Mouse (Mus musculus): Measurements from ENCODE around the gene Sfxn5.

Sfxn5 gene

DNA sequence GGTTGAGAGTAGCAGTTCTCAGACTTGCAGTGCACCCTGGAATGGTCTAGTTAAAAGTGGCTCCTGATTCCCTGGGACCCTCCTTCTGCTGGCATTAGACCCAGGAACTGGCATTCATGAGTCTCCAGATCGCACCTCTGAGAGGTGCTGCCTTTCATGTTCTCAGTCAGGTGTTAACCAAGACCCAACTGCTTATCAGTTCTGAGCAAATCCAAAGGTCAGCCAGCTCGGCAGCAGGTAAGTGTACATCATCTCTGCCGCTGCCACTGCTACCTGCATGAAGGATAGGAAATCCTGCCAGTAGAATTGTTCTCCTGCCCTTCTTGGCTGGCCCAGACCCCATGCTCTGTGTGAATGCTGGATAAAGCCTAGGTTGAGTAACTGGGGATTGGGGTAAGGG lies 102.5 kb downstream of the Sfxn5 start:
- no peak for DNase-seq

DNA sequence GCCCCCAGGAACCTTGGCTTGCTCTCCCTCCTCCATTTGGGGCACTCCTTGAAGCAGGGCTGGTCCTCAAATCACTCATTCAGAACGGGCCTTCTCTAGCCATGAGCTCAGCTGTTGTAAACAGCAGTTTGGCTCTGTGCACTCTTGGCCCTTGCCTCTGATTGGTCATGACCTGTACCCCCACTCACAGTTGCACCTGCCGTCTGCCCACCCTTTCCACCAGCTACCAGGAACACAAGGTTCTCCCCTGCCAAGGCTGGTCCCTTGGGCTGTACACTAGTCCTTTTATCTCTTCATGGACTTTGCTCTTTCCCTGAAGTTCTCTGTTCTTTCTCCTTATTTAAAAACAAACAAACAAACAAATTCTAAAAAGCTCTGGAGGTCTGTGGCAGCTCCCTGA lies 105.7 kb downstream of the Sfxn5 start:
- no peak for DNase-seq

DNA sequence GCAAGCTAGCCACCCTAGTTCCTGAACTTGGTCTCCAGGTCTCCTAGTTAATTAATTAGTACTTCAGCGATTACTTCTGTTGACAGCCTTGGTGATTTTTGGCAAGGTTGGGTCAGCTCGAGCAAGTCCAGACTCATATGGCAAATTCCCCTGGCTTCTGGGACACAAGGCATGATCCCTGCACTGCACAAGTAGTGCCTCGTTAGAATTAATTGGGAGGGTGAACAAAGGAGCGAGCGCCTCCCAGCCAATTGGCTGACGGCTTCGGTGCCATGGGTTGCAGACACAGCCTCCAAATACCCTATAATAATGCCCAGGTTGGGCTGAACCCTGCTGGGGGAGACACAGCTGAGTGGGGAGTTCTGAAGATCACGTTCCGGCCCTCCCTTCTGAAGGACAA lies 106.7 kb downstream of the Sfxn5 start:
- DNase-seq, result no peak

DNA sequence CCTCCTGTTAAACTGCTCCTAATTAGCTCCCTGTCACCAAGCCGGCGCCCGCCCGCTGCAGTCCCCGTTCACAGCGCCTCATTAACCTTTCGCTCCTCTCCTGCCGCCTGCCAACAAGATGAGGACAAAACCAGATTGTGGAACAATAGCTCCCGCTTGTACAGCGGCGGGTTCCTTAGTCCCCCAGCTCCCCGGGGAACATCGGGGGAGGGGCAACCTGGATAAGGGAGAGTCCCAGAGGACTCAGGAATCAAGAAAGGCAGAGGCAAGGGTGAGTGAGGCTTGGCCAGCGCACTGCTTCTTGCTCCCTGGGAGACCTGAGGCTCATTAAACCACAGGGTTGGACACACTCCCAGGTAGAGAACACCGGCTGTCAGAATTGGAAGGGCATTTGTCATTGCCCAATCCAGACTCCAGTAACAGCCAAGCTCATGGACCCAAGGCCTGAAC lies 108.8 kb downstream of the Sfxn5 start:
- peak; percentile 29 to 51 for DNase-seq

DNA sequence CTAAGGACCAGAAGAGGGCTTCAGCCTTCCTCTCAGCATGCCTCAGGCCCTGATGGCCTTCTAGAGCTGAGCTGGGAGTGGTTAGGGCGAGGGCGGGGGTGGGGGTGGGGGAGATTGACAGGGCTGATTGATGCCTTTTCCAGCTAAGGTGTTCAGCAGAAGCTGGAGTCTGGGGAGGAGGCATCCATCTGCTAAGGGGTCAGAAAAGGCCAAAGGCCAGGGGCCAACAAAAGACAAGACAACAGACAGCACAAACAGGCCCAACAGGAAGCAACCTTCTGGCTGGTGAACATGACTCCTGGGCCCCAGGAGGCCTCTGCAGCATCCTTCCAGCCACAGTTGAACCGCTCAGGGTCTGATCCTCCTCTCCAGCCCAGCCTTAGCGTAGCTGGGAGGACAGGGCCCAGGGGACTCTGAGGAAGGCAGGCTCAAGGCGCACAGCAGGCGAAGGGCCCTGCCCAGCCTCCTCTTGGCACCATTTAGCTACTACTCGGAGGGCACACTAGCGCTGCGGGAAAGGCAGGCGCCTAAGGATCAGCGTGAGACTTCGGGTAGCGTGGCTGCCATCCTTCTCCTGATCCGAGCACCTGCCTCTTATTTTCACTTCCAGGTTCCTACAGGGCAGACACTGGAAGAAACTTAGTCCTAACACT lies 109.6 kb downstream of the Sfxn5 start:
- DNase-seq, result no peak

DNA sequence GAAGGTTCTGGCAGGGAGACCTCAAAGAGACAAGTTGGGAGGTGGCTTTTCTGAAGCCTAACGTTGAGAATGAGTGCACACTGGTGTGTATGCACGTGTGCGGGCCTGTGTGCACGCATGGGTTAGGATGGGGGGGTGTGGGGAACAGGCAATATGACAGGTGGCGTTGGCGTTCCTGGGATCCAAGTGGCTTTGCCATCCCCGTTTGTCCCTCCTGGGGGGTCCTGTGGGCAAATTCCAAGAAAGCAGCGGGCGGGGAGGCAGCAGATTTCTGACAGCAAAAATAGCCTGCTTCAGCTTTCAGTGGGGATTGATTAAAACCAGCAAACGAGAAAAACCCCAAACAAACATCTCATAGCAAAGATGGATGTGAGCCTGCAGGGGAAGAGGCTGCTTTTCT lies 110.7 kb downstream of the Sfxn5 start:
- no peak for DNase-seq

DNA sequence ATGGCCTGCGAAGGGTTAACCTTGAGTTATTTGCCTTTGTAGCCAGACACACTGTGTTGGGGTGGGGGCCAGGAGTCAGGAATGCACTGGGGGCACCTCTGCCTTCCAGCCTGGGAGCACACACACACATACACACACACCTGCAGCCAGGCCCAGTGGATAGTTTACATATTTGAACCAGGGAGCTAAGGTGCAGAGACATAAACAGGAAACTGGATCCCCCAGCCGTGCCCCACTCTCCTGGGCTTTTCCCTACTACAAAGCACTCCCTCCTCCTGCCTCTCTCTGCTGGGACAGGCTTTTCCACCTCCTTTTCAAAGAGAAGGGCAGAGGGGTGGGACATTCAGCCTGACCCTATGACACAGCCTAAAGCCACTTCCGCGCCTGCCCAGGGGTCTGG lies 112.3 kb downstream of the Sfxn5 start:
- peak in 1 of 2 experiments; percentile 46 for DNase-seq

DNA sequence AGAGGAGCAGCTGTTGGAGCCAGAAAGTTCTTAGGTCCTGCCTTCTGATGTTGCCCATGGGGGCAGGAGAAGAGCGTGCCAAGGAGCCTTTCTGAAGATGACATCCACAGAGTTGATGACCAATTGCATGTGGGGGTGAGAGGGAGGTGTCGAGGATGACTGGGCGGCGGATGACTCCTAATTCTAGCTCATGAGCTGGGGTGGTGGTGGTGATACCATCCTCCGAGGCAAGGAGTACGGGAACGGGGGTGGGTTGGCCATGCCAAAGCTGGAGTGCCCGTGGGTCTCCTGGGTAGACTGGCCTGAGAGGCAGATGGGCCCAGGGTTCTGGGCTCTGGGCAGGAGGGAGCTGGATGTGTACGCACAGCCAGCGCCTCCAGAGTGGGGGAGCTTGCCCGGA lies 113.5 kb downstream of the Sfxn5 start:
- DNase-seq, result no peak

DNA sequence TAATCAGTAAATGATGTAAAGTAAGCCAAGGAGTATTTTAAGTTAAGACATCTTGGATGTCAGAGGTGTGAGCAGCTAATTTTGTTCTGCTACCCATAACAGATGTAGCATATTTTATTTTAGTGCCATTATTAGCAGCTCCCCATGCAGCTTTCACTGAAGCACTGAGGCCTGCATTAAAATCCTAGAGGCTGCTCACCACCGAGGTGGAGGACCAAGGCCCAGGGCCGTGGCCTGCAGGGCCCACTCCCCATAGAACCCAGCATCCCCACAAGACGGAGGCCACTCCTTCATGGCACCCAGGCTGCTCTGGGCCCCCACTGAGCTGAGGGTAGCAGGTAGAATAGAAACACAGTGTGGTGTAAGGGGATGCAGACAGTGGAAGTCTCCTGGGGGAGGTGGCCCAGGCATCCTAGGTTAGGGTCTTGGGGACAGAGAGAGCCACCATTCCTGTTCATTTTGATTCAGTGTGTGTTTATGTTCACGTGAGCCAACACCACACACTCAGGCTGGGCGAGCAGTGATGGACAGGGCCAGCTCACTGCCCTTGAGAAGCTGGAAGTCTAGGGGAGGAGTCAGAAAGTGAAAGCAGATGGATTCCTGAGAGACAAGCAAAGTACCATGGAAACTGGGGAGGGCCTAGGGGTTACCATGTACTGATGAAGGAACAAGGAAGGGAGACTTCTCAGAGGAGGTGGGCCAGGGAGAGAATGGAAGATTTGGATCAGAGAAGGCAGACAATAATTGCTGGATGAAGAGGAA lies 114.4 kb downstream of the Sfxn5 start:
- no peak for DNase-seq

DNA sequence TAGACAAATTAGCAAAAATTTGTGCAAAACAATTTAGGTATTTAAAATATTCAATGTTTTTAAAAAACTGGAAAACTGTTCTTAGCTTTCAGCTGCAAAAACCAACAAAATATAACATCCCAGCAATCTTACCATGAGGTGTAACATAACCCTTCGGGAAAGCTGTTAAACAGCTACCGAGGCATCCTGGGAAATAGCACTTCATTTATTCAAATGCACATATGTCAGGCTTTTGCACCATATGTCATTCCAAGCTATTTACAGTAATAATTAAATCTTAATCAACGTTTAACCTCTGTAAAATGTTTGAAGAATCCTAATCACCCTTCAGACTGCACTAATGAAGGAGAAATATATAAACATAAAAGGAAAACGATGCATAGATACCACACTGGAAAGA lies 115.0 kb downstream of the Sfxn5 start:
- DNase-seq, result no peak

DNA sequence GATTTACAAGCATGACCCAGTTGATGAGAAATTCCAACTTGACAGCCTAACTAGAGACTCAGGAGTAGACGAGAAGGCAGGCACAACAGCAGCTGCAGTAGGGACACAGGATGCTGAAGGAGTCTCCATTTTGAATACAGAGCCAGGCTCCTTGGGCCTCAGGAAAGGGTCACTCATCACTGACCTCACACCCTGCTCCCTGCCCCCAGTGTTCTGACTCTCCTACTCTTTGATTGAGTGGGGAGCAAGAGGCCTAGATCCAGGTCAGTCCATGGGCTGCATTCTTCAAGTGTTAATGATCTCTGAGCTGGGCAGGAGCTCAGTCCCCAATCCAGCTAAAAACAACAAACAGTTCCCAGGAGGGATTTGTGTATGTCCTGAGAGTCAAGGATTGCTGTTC lies 122.5 kb downstream of the Sfxn5 start:
- DNase-seq, result peak in 1 of 2 experiments; percentile 45

DNA sequence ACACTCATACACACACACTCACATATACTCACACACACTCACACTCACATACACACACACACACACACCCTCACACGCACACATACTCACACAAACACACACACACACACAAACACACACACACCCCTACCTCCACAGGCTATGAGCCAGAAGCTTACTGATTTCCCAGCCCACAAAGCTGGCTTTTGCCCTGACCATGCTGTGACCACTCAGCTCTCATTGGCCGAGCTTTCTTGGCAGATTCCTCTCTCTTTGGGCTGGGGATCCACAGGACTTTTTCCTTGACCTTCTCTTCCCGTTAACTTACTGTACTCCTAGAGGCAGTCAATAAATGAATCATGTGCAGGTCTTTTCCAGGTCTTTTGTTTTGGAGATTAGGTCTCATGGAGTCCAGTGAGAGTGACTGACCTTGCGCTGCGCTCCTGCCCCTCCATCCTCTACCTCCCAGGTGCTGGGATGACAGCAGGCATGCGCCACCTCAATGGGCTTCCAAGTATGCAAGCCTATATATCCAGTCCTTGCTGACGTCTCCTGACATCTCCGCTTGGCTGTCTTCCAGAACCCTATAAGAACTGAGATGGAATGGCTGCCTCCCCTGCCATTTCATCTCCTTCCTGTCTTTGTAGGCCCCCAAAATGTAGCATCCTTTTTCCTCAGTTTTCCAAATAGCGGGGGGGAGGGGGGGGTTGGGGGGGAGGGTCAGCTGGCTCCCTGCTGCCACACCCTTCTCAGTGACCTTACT lies 123.8 kb downstream of the Sfxn5 start:
- DNase-seq, result no peak

DNA sequence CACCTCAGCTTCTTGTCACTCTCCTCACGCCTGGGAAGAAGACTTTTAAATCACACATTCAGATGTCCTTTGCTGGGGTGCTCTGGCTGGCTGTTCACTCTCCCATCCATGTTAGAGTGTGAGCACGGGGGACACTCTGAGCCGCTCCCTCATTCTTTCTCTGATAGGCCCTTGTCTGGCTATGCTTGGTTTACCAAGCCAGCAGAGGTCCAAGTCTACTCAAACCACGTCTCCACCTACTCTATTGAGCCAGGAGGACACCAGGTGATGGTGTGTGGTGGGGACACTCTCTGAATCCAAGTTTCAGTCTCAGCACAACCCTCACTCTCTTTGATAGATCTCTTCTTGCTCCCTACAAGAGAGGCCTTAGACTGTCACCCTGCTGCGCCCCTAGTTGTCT lies 125.9 kb downstream of the Sfxn5 start:
- no peak for DNase-seq

DNA sequence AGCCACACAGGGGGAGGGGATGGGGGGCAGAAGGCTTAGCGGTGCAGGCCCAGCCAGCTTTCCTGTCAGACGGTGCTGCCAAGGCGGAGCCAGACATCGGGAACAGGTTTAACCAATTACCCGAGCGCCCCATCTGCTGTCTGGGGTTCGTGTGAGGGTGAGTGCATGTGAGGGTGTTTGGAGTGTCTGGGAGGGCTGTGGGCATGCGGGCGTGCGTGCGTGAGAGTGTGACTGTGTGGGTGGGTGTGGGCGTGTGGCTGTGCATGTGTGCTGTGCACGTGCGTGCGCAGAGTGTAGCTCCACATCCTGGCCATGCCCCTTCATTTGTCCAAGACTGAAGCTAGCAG lies 126.3 kb downstream of the Sfxn5 start:
- peak in 1 of 2 experiments; percentile 24 for DNase-seq

DNA sequence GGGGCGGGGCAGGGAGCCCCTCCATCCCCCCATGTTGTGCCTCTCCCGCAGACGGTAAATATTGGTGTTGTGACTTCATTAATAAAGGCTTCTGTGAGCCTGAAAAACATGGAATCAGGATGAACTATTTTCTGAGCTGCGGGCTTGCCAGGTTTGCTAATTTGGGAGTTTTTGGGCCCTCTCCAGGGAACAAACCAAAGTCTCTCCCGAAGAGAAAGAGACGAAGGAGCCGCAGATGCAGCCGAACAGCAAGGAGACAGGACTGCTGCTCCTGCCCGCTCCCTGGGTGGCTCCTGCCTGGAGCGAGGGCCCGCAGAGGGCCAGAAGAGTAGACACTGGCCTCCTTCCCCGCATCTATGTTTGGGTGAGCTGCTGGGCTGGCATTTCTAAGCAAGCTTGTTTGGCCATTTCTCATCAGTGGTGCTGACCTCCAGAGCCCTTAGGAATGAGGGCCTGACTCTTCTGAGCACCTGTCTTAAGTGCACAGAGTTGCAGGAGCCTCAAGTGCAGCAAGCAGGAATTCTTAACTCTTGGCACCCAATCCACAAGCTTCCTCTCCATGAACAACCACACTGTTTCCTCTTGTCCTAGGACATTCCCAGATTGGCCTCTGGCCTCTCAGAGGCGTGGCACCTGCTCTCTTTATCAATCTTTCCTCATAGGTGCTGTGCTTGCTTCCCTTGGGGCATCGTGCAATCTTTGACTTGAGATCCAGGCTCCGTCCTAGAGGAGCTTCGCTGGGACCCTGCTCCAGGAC lies 126.9 kb downstream of the Sfxn5 start:
- DNase-seq, result no peak

DNA sequence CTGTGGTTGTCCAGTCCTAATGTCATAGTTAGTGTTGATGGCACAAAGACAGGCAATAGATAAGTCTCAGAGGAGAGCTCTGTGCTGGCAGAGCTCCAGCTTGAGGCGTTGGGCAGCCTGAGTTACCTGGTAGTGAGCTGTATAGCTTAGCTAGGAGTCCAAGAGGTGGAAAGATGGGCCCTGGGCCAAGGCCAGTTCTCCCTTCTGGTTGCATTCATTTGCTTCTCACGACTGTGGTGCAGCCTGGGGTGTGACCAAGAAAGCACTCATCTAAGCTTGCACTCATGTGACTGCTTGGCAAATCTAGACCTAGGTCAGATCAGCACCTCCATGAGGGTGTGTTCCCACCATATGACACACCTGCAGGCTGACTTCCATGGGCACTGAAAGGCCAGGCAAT lies 135.3 kb downstream of the Sfxn5 start:
- peak in 1 of 2 experiments; percentile 31 for DNase-seq

DNA sequence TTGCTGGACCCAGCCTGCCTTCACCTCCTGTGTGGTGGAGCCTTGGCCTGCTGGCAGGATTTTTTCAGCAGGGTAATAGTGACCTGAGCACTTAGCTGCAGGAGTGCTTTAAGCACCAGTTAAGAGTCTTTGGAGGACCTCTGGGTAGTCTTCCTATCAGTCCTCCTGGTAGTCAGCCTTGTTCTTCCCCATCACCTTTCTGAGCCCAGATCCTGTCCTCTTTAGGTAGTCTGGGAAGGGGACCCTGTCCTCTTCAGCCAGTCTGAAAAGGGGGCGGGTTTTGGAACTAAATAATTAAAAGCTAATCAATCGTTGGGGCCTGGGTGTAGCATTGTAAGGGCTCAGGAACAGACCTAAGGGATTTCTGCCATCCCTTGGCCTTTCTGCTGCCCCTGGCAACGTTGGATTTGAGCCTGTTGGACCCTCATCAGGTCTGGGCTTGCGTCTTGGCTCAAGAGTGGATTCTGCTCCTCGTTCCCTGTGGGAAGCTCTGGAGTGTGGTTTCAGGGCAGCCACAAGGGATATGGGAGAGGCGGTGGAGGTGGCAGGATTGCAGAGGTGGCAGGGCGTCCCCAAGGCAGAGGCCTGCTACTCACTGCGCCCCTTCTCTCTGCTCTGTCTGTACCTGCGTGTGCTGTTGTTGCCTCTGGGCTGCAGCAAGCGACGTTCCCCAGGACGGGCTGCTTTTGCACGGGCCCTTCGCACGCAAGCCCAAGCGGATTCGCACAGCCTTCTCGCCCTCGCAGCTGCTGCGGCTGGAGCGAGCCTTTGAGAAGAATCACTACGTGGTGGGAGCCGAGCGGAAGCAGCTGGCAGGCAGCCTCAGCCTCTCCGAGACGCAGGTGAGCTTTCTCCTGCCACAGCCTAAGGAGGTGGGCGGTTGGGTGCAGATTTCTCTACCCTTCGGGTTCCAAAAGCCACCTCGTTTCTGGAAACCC lies 139.6 kb downstream of the Sfxn5 start:
- peak; percentile 24 to 28 for DNase-seq

DNA sequence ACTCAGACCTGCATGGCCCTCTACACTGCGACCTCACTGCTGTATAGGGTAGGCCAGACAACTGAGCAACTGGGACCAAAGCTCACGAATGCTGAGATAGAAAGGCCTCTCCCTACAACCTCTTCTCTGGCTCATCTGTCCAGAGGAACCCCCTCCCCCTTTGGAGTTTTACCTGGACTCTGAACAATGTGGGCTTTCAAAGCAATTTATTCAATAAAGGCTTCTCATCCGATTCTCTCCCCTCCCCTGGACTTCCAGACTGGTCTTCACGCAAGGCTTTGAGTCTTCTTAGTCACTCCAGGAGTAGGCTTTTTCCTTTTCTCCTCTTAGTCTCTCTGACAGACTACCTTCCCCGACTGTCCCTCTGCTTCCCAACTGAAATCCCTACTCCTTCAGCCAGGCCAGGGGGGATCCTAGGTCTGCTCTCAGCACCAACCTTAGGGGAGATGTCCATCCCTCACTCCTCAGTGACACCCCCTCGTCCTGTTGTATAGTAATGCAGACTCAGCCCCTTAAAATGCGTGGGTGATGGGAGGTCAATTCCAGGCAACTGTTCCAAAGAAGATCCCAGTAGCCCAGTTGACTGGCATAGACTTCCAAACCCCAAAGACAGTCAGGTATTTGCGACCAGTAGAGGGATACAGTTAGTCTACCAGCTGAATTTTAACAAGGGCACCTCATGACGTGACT lies 141.3 kb downstream of the Sfxn5 start:
- no peak for DNase-seq

DNA sequence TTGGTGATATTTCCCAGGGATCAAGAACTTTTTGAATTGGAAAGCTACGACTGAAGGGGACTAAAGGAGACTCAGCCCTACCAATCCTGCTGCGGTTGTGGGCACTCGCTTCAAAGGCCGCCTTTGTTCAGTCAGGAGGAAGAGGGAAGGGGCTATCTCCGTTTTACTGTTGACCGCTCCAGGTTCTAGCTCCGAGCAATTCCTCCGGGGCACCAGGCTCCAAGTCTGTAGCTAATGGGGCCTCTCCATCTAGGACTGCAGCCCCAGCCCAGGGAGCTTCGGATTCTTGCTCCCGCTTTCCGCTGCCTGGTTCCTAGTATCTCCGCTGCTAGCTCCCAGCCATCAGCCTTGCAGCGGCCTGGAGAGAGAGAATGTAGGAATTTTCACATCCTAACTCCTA lies 142.6 kb downstream of the Sfxn5 start:
- peak; percentile 34 for DNase-seq

DNA sequence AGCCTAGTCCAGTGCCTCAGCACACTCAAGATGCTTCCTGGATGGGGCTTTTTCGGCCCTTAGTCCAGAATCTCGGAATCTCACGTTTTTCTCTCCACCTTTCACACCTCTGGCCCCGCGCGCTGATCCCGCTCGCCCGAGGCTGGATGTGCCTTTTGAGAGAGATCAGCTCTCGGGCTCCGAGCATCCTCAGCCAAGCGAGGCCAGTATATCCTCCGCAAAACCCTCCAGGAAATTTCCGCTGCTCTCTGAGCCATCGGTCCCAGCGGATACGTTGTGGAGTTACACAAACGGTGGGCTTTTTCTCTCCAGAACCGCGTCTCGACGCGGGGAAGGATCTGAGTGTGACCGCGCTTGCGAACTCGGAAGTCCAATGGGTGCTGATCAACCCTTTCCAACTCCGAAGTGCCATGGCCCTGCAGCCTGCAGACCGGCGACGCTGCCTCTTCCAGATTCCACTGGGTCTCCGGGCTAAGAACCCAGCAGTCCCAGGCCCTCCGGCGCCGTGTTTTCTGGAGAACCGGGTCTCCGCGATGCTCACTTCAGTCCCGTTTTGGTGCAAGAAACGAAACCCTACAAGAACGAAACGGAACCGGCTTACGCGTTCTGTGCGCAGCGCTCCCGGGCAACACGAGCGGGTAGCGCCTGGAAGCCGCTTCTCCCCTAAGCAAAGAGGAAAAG lies 143.2 kb downstream of the Sfxn5 start:
- DNase-seq, result peak; percentile 67 to 73

DNA sequence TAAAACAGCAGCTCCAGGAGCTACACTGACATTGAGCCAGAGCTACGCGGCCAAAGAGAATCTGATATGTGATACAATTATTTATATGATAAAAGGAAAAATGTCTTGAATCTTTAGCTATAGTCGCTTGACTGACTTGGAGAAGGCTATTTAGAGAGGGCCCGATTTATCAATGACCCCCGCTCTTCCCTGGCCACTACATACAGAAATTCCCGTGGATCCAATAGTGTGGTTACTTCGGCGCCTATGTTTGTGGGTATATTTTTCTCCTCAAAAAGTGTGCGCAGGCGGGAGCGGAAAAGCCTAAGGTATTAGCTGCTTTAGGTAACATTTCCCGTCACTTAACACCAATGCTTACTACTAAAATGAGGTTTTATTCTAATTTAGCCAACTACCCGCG lies 143.9 kb downstream of the Sfxn5 start:
- DNase-seq, result no peak

Measured in kidney, postnatal 4 days (tissue).